Mouse (Mus musculus): Measurements from ENCODE around the gene Lmnb2.

- no peak for TF ChIP-seq CTCF (conservative IDR thresholded peaks at IDR 0.05; ENCODE audit: insufficient read depth, insufficient read length, low read depth, low read length)
- no peak for TF ChIP-seq POLR2A (IDR thresholded peaks at IDR 0.05; ENCODE audit: low read depth, low read length)
These were observed 14.2 kb upstream of the Lmnb2 start for GRCm38 (mm10) chr10:80932206-80932605.

Data from kidney, adult 2 months (tissue).